Mouse (Mus musculus): Measurements from ENCODE around the gene Flnc.

GRCm38 (mm10) chr6:29482691-29483090, 49.6 kb downstream of the Flnc start:
- TF ChIP-seq CTCF (IDR thresholded peaks at IDR 0.05; ENCODE audit: control insufficient read depth, insufficient read depth, insufficient replicate concordance, low read depth, low read length) (no peak), POLR2A (IDR thresholded peaks at IDR 0.05; ENCODE audit: control insufficient read depth, low read depth, low read length) (no peak)
